Mouse (Mus musculus): ENCODE results near the gene Mvb12b.

The Mvb12b gene

GRCm38 (mm10) chr2:33886386-33887327 is 1.1 kb downstream of the Mvb12b start:
- DNase-seq (ENCODE audit: inconsistent age in 2 of 2, low spot score in 1 of 2): peak in 1 of 2 experiments; percentile 26

- no peak for DNase-seq (ENCODE audit: inconsistent age in 2 of 2, low spot score in 1 of 2)
Observed at GRCm38 (mm10) chr2:33885264-33885651, 2.5 kb downstream of the Mvb12b start.

- DNase-seq (ENCODE audit: inconsistent age in 2 of 2, low spot score in 1 of 2): peak in 1 of 2 experiments; percentile 57
Observed at GRCm38 (mm10) chr2:33884623-33885263, 3.0 kb downstream of the Mvb12b start.

- DNase-seq (ENCODE audit: inconsistent age in 2 of 2, low spot score in 1 of 2): no peak
Observed at GRCm38 (mm10) chr2:33879223-33879622, 8.5 kb downstream of the Mvb12b start.

GRCm38 (mm10) chr2:33878437-33878836 is 9.3 kb downstream of the Mvb12b start:
- no peak for DNase-seq (ENCODE audit: inconsistent age in 2 of 2, low spot score in 1 of 2)

GRCm38 (mm10) chr2:33877663-33878360 is 9.9 kb downstream of the Mvb12b start:
- peak; percentile 39 to 70 for DNase-seq (ENCODE audit: inconsistent age in 2 of 2, low spot score in 1 of 2)

GRCm38 (mm10) chr2:33876529-33877290 is 11.0 kb downstream of the Mvb12b start:
- peak; percentile 54 to 86 for DNase-seq (ENCODE audit: inconsistent age in 2 of 2, low spot score in 1 of 2)

GRCm38 (mm10) chr2:33875594-33875993 is 12.2 kb downstream of the Mvb12b start:
- DNase-seq (ENCODE audit: inconsistent age in 2 of 2, low spot score in 1 of 2): no peak

GRCm38 (mm10) chr2:33874856-33875576 is 12.7 kb downstream of the Mvb12b start:
- no peak for DNase-seq (ENCODE audit: inconsistent age in 2 of 2, low spot score in 1 of 2)

GRCm38 (mm10) chr2:33874367-33874766 is 13.4 kb downstream of the Mvb12b start:
- peak in 1 of 2 experiments; percentile 16 for DNase-seq (ENCODE audit: inconsistent age in 2 of 2, low spot score in 1 of 2)

- DNase-seq (ENCODE audit: inconsistent age in 2 of 2, low spot score in 1 of 2): no peak
Observed at GRCm38 (mm10) chr2:33873501-33873900, 14.2 kb downstream of the Mvb12b start.

GRCm38 (mm10) chr2:33872841-33873271 is 14.9 kb downstream of the Mvb12b start:
- peak; percentile 28 to 61 for DNase-seq (ENCODE audit: inconsistent age in 2 of 2, low spot score in 1 of 2)

- no peak for DNase-seq (ENCODE audit: inconsistent age in 2 of 2, low spot score in 1 of 2)
Observed at GRCm38 (mm10) chr2:33871181-33871520, 16.6 kb downstream of the Mvb12b start.

GRCm38 (mm10) chr2:33870369-33871180 is 17.2 kb downstream of the Mvb12b start:
- DNase-seq (ENCODE audit: inconsistent age in 2 of 2, low spot score in 1 of 2): peak; percentile 71 to 81

GRCm38 (mm10) chr2:33869689-33870343 is 17.9 kb downstream of the Mvb12b start:
- DNase-seq (ENCODE audit: inconsistent age in 2 of 2, low spot score in 1 of 2): no peak

GRCm38 (mm10) chr2:33868996-33869688 is 18.6 kb downstream of the Mvb12b start:
- no peak for DNase-seq (ENCODE audit: inconsistent age in 2 of 2, low spot score in 1 of 2)

- DNase-seq (ENCODE audit: inconsistent age in 2 of 2, low spot score in 1 of 2): peak in 1 of 2 experiments; percentile 21
Observed at GRCm38 (mm10) chr2:33868322-33868721, 19.4 kb downstream of the Mvb12b start.

GRCm38 (mm10) chr2:33856746-33857145 is 31.0 kb downstream of the Mvb12b start:
- DNase-seq (ENCODE audit: inconsistent age in 2 of 2, low spot score in 1 of 2): no peak
